ENCODE assay signal across 8 mouse cellular contexts in genomic region chr5:33274085-33274952, GRCm38 (mm10). TPM values are rescaled to one million over a fixed set of nuclear protein-coding genes. Genes with fewer than 3 reads are reported as not detected.
A peak's percentile ranks its signal among the peaks of the same experiment; 100 is the strongest.
DNase-seq lines count a peak whose midpoint lies in the region; ATAC-seq and TF ChIP-seq lines count a peak whose summit lies in the region.

No protein-coding gene starts in this region.

- no peaks in the 10 kb centered on the region for H3K27me3 ChIP-seq in forebrain, embryonic 10.5 days (ENCODE audit: poor library complexity, severe bottlenecking)
- no peaks in the 10 kb centered on the region for H3K27me3 ChIP-seq in heart, embryonic 15.5 days
- H3K27me3 ChIP-seq in liver, embryonic 14.5 days (ENCODE audit: control insufficient read depth, insufficient read depth, low read length) = no peaks in the 10 kb centered on the region
- H3K27me3 ChIP-seq in neural tube, embryonic 11.5 days (ENCODE audit: control insufficient read depth, insufficient read depth, low read length) = no peaks in the 10 kb centered on the region
- H3K27me3 ChIP-seq in stomach, postnatal 0 days (ENCODE audit: control insufficient read depth, insufficient read depth, low read length) = no peaks in the 10 kb centered on the region

- H3K27ac ChIP-seq in forebrain, embryonic 10.5 days = peak overlapping the region; percentile 99
- H3K27ac ChIP-seq in heart, embryonic 15.5 days = peak overlapping the region; percentile 99
- H3K27ac ChIP-seq in liver, embryonic 14.5 days = peak overlapping the region; percentile 98
- H3K27ac ChIP-seq in neural tube, embryonic 11.5 days (ENCODE audit: low read depth, low read length) = peak overlapping the region; percentile 96
- H3K27ac ChIP-seq in stomach, postnatal 0 days (replicated peaks) = peak overlapping the region; percentile 98

- WGBS in forebrain, embryonic 10.5 days = 0% methylated on average over 72 of the region's 97 CpGs
- WGBS in heart, embryonic 15.5 days = under 1% methylated on average over 79 of the region's 97 CpGs
- under 1% methylated on average over 82 of the region's 97 CpGs for WGBS in liver, embryonic 14.5 days (ENCODE audit: insufficient replicate concordance)
- WGBS in neural tube, embryonic 11.5 days = under 1% methylated on average over 85 of the region's 97 CpGs
- WGBS in stomach, postnatal 0 days = under 1% methylated on average over 52 of the region's 97 CpGs

- no peak for TF ChIP-seq EP300 in liver, embryonic 14.5 days (IDR thresholded peaks at IDR 0.05; ENCODE audit: low read depth)
- TF ChIP-seq EP300 in stomach, postnatal 0 days (optimal IDR thresholded peaks at IDR 0.05) = no peak

- peak; percentile 82 for DNase-seq in c-Kit-negative CD71-positive TER-119-positive erythroid progenitor cells, embryonic 14.5 days (ENCODE audit: low read depth, low spot score)
- DNase-seq in forebrain, embryonic 10.5 days (ENCODE audit: extremely low spot score, low spot score) = peak; percentile 90
- peak; percentile 90 to 95 for DNase-seq in kidney, postnatal 25 days
- peak; percentile 80 to 83 (median 80) for DNase-seq in liver, embryonic 14.5 days (ENCODE audit: low read depth in 3 of 3, low spot score in 3 of 3)
- peak; percentile 93 for DNase-seq in neural tube, embryonic 11.5 days (ENCODE audit: low spot score)
- peak; percentile 94 for DNase-seq in stomach, postnatal 0 days (ENCODE audit: low spot score)

- peak; percentile 58 for ATAC-seq in CD4-positive, CD25-positive, alpha-beta regulatory T cell, adult 4 months
- ATAC-seq in heart, embryonic 15.5 days (replicated peaks; ENCODE audit: insufficient number of reproducible peaks, insufficient read depth, low FRiP score, low read depth) = peak; percentile 62
- ATAC-seq in liver, embryonic 14.5 days (ENCODE audit: insufficient read depth) = peak; percentile 76
- ATAC-seq in neural tube, embryonic 11.5 days (ENCODE audit: insufficient read depth, low FRiP score, low TSS enrichment) = peak; percentile 68
- ATAC-seq in stomach, postnatal 0 days (ENCODE audit: low FRiP score, low TSS enrichment) = peak; percentile 68

- H3K4me3 ChIP-seq in forebrain, embryonic 10.5 days = peak overlapping the region; percentile 86
- H3K4me3 ChIP-seq in heart, embryonic 15.5 days = peak overlapping the region; percentile 97
- H3K4me3 ChIP-seq in liver, embryonic 14.5 days (ENCODE audit: insufficient read depth in 1 of 2, low read depth in 2 of 2, low read length in 2 of 2) = peak overlapping the region; percentile 84 to 91
- H3K4me3 ChIP-seq in neural tube, embryonic 11.5 days (ENCODE audit: low read depth, low read length) = peak overlapping the region; percentile 89
- H3K4me3 ChIP-seq in stomach, postnatal 0 days (ENCODE audit: low read depth, low read length) = peak overlapping the region; percentile 79

- H3K36me3 ChIP-seq in forebrain, embryonic 10.5 days (replicated peaks) = peaks cover 33% of the 10 kb centered on the region
- peaks cover 1% of the 10 kb centered on the region for H3K36me3 ChIP-seq in heart, embryonic 15.5 days
- peaks cover 12% of the 10 kb centered on the region for H3K36me3 ChIP-seq in liver, embryonic 14.5 days (replicated peaks; ENCODE audit: control insufficient read depth, insufficient read depth, low read depth)
- H3K36me3 ChIP-seq in neural tube, embryonic 11.5 days (ENCODE audit: control insufficient read depth, insufficient read depth, low read length) = no peaks in the 10 kb centered on the region
- peaks cover 3% of the 10 kb centered on the region; the same call in 1 of the 2 replicates for H3K36me3 ChIP-seq in stomach, postnatal 0 days (ENCODE audit: control insufficient read depth, insufficient read depth, low read length)

- H3K9me3 ChIP-seq in forebrain, embryonic 10.5 days = no peaks in the 10 kb centered on the region
- no peaks in the 10 kb centered on the region for H3K9me3 ChIP-seq in heart, embryonic 15.5 days (replicated peaks)
- H3K9me3 ChIP-seq in liver, embryonic 14.5 days (ENCODE audit: control insufficient read depth, low read length) = no peaks in the 10 kb centered on the region
- no peaks in the 10 kb centered on the region for H3K9me3 ChIP-seq in neural tube, embryonic 11.5 days (ENCODE audit: control insufficient read depth, low read length)
- H3K9me3 ChIP-seq in stomach, postnatal 0 days (ENCODE audit: control insufficient read depth, low read length) = no peaks in the 10 kb centered on the region

- TF ChIP-seq CTCF in liver, embryonic 14.5 days (IDR thresholded peaks at IDR 0.05; ENCODE audit: low read depth) = no peak; the same call in none of the 2 replicates
- TF ChIP-seq CTCF in stomach, postnatal 0 days (IDR thresholded peaks at IDR 0.05; ENCODE audit: low read depth) = peak; percentile 36

- peaks cover 44% of the 10 kb centered on the region for H3K4me1 ChIP-seq in forebrain, embryonic 10.5 days
- H3K4me1 ChIP-seq in heart, embryonic 15.5 days (replicated peaks) = peaks cover 41% of the 10 kb centered on the region
- H3K4me1 ChIP-seq in liver, embryonic 14.5 days (replicated peaks; ENCODE audit: control insufficient read depth in 2 of 2, insufficient read depth in 2 of 2, low read length in 1 of 2) = peaks cover 34 to 38% of the 10 kb centered on the region in 2 experiments
- H3K4me1 ChIP-seq in neural tube, embryonic 11.5 days (ENCODE audit: control insufficient read depth, insufficient read depth, low read length) = peaks cover 17% of the 10 kb centered on the region
- peaks cover 3% of the 10 kb centered on the region; the same call in 1 of the 2 replicates for H3K4me1 ChIP-seq in stomach, postnatal 0 days (replicated peaks; ENCODE audit: control insufficient read depth, insufficient read depth)

- peak overlapping the region; percentile 93 for H3K9ac ChIP-seq in heart, embryonic 15.5 days
- H3K9ac ChIP-seq in liver, embryonic 14.5 days (replicated peaks) = peak overlapping the region; percentile 91
- H3K9ac ChIP-seq in neural tube, embryonic 11.5 days (ENCODE audit: low read length) = peak overlapping the region; percentile 96
- peak overlapping the region; percentile 96 for H3K9ac ChIP-seq in stomach, postnatal 0 days (ENCODE audit: low read length)

- peak overlapping the region; percentile 89 for H3K4me2 ChIP-seq in heart, embryonic 15.5 days
- H3K4me2 ChIP-seq in liver, embryonic 14.5 days (ENCODE audit: low read depth) = peak overlapping the region; percentile 88
- H3K4me2 ChIP-seq in neural tube, embryonic 11.5 days (ENCODE audit: low read depth) = peak overlapping the region; percentile 91
- H3K4me2 ChIP-seq in stomach, postnatal 0 days (replicated peaks; ENCODE audit: low read depth) = peak overlapping the region; percentile 73

RNA-seq across cellular contexts. Expression of gene Ctbp1, which starts 0.5 kb away (rescaled TPM):
- polyA plus RNA-seq in CD4-positive, CD25-positive, alpha-beta regulatory T cell, adult 4 months (2017; shearing (Covaris generic)) = 10 to 100 TPM; 13.8 to 30.4 TPM
- 454 and 466 TPM in 2 replicates for polyA plus RNA-seq in forebrain, embryonic 10.5 days (2016; fragmentation: Nextera tagmentation; extraction: Ambion mirVana)
- polyA plus RNA-seq in heart, embryonic 15.5 days (2015; fragmentation: Nextera tagmentation; extraction: Ambion mirVana) = 190 and 256 TPM in 2 replicates
- polyA plus RNA-seq in liver, embryonic 14.5 days (2012; rRNA removed) = 85.0 and 107 TPM in 2 replicates
- 165 and 191 TPM in 2 replicates for polyA plus RNA-seq in liver, embryonic 14.5 days (2014; fragmentation: Nextera tagmentation; extraction: Ambion mirVana)
- 591 and 593 TPM in 2 replicates for polyA plus RNA-seq in neural tube, embryonic 11.5 days (2014; fragmentation: Nextera tagmentation; extraction: Ambion mirVana)
- polyA plus RNA-seq in stomach, postnatal 0 days (2015; fragmentation: Nextera tagmentation; extraction: Ambion mirVana) = 157 and 165 TPM in 2 replicates

RNA-seq across cellular contexts. Expression of gene Spon2, which starts 56.1 kb away (rescaled TPM):
- polyA plus RNA-seq in CD4-positive, CD25-positive, alpha-beta regulatory T cell, adult 4 months (2017; shearing (Covaris generic)) = not detected
- 2.6 and 3.6 TPM in 2 replicates for polyA plus RNA-seq in forebrain, embryonic 10.5 days (2016; fragmentation: Nextera tagmentation; extraction: Ambion mirVana)
- 59.7 and 67.2 TPM in 2 replicates for polyA plus RNA-seq in heart, embryonic 15.5 days (2015; fragmentation: Nextera tagmentation; extraction: Ambion mirVana)
- polyA plus RNA-seq in liver, embryonic 14.5 days (2012; rRNA removed) = 6.9 and 7.6 TPM in 2 replicates
- polyA plus RNA-seq in liver, embryonic 14.5 days (2014; fragmentation: Nextera tagmentation; extraction: Ambion mirVana) = 10.4 and 12.0 TPM in 2 replicates
- 2.4 and 2.6 TPM in 2 replicates for polyA plus RNA-seq in neural tube, embryonic 11.5 days (2014; fragmentation: Nextera tagmentation; extraction: Ambion mirVana)
- 41.2 and 43.6 TPM in 2 replicates for polyA plus RNA-seq in stomach, postnatal 0 days (2015; fragmentation: Nextera tagmentation; extraction: Ambion mirVana)

Comparison
In these comparisons a context has a peak if more than half of its experiments do, and no peak if none do; other contexts are left out.
1. Peak in every context shown above with its lines: DNase-seq, ATAC-seq, H3K4me3 ChIP-seq and H3K27ac ChIP-seq.